Mouse (Mus musculus) frontal cortex, postnatal 10 days (tissue): ENCODE measurements around the gene Cfap20.

Experiments used
- DNase-seq, 2 experiments: peaks; one replicate each; pipeline ENCODE4 v3.0.0; 2022; ENCODE audit warnings: low spot score in 2 of 2, mixed read lengths in 1 of 2

Gene Cfap20

DNA sequence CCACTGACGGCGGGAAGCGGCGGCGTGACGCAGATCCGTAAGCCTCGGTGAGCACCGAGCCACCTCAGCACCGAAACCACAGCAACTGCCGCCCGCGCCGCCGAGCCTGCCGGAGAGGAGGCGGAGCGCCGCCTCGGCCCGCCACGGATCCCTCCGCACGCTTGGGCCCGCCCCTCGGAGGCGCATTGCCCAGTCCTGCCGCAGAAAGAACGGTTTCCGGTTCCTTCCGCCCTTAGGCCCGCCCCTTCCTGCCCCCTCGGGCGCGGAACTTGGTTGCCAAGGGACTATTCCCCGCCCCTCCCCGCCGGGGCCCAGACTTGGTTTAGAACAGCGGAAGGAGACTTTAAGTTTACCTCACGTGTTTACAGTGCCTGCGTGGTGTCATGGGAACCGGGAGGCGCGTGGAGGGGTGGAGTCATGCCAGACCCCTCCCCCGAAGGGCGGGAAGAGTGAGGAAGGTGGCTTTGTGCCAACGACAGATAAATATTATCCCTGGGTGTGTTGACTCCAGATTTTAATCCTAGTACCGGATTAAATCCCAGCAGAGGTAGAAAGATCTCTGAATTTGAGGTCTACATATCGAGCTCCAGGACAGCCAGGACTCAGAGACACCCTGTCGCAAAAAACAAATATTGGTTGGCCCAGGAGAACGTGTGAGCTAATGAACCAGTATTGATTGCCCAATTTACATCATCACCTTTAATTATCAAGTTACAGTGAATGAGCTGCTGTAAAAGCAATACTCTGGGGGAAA lies at the start of gene Cfap20:
Gene Cfap20 (minus strand): TSS at position 184 of the 754 bp plus-strand sequence.
- DNase-seq, result peak; percentile 99

GRCm38 (mm10) chr8:95470008-95470407 lies 35.3 kb upstream of the Cfap20 start:
- DNase-seq, result no peak

DNA sequence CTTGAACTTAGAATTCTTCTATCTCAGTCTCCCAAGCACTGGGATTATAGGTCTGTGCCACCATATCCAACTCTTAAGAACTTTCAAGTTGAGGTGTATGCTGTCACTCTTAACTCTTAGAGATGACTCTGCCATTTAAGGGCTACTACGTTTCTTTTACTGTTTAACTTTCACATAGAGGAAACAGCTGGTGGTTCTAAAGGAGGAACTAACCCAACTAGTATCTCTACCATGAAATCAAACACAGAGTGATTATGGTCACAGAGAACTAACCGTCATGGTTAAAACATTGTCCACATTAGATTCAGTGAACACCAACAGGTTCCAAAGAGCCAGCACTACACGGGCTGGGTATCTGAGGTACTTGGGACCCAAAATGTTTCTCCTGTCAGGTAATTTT lies 34.3 kb upstream of the Cfap20 start:
- no peak for DNase-seq

DNA sequence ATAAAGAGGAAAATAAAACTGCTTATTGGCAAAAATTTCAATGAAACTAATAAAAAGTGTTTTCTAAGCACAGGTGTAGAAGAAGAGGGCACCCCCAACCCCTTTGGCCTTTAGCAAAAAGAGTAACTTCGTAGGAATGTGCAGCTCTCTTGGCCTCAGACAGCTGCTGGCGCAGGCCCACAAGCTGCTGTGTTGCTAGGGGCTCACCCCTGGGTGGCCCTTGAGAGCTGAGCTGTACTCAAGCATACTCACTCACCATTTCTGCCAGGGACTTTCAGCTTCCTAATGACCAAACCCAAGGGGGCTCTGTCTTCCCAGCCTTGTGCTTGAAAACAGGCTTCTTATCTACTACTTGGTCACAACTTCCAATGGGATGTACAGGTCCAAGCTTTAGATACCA lies 31.9 kb upstream of the Cfap20 start:
- DNase-seq, result no peak

GRCm38 (mm10) chr8:95452518-95452917 lies 17.8 kb upstream of the Cfap20 start:
- DNase-seq, result no peak

GRCm38 (mm10) chr8:95450271-95450670 lies 15.6 kb upstream of the Cfap20 start:
- no peak for DNase-seq

DNA sequence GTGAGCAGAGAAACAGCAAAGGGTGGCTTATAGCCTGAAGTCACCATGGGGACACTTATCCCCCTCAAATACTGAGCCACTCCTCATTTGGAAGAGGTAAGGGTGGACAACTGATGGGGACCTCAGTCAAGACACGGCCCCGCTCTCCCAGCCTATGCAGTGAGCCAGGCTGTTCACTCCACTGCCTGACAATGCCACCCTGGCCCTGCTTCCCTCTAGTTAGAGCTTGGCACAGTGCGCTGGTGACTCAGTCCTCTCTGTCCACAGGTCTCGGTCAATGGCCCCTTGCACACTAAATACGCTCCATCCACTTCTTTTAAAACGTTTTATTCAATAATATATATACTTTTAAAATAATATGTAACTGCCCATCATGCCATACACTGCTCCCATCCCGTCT lies 13.0 kb upstream of the Cfap20 start:
- no peak for DNase-seq

GRCm38 (mm10) chr8:95445042-95445441 lies 10.4 kb upstream of the Cfap20 start:
- no peak for DNase-seq

- no peak for DNase-seq
Observed at GRCm38 (mm10) chr8:95441491-95442039, 6.9 kb upstream of the Cfap20 start.

- DNase-seq, result no peak
Observed at GRCm38 (mm10) chr8:95440168-95440709, 5.6 kb upstream of the Cfap20 start.

DNA sequence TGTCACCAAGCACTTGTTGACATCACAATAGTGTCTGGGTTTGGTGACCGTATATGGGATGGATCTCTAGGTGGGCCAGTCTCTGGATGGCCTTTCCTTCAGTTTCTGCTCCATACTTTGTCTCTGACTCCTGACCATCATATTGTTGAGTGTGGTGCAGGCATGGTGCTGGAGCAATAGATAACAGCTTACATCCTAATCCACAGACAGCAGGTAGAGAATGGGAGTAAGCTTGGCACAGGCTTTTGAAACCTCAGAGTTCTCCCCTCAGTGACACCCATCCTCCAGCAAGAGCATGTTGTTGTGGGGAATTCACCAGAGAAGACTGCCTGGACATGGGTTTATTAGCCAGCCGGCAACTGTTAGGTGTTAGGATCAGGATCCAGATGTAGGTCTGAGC lies 4.8 kb upstream of the Cfap20 start:
- no peak for DNase-seq

- no peak for DNase-seq
Observed at GRCm38 (mm10) chr8:95437341-95437992, 2.8 kb upstream of the Cfap20 start.

GRCm38 (mm10) chr8:95435930-95436329 lies 1.3 kb upstream of the Cfap20 start:
- no peak for DNase-seq

DNA sequence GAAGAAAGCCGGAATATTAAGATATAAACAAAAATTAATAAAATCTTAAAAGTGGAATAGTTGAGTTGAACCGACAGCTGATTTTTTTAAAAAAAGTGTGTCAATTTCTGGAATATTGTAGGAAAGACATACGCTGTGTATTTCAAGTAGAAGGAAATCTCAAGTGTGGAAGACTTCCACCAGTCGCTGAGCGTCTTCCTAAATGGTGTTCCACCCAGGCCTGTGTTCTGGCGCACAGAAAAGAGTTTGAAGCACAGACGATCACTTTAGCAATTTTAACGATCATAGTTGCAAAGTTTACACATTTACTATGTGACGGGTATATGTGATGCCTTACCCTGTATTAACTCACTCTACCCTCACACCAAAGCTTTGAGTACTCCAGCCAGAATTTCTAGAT lies 802 bp upstream of the Cfap20 start:
- DNase-seq, result no peak

- no peak for DNase-seq
Observed at GRCm38 (mm10) chr8:95434233-95434632, 436 bp downstream of the Cfap20 start.

GRCm38 (mm10) chr8:95433124-95433523 lies 1.5 kb downstream of the Cfap20 start:
- no peak for DNase-seq

GRCm38 (mm10) chr8:95432471-95432870 lies 2.2 kb downstream of the Cfap20 start:
- no peak for DNase-seq

DNA sequence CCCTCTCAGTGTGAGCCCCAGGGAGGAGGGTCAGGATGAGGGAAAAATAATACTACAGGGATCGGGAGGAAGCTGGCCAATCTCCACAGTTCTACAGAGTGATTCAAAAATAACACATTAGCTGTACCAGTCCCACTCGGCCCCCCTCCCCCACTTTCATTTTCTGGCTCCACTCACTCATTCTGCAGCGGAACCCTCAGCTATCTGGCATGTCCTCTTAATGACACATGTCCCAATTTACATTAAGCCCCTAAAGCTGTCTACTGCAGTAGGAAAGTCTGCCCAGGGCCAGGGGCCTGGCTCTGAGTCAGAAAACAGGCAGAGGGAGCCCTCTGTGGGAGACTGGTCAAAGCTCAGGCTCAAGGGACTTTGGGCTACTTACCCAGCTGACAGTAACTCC lies 4.7 kb downstream of the Cfap20 start:
- DNase-seq, result peak; percentile 35 to 49

DNA sequence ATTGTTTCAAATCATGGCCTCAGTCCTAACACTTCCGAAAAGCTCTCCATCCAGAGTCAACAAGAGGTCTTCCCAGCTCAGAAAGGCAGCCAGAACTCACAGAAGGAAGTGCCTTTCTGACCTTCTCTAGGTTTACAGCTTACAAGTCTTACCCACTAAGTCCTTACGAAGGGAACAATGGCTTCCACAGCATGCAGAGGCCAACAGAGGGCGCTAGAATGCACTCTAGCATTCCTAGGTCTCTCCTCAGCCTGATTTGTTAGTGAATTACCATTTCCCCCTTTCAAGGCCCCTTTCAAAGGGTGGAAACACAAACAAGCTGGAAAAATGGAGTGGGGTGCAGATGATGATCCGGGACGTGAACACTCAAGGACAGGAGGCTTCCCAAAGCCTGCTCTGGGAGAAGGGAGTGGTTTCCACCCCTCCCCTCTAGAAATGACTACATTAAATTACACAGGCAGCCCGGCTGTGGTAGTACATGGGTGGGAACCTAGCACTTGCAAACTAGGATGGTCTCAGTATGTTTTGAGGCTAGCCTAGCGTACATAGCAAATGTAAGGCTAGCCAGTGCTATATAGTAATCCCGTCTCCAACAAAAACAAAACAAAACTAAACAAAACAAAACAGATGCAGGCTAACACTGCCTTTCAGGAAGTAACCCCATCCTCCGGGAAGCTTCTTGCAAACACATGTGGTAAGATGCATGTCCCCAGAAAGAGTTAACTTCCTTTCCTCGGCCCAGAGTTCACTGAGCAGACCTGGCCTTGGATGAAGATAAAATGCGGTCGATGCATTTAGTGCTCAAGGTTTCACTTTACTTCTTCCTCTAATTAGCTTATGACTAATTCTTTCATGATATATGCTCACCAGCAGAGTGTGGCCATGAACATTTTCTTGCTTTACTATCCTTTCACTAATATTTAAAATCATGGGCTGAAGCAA lies 6.8 kb downstream of the Cfap20 start:
- peak; percentile 56 to 69 for DNase-seq

DNA sequence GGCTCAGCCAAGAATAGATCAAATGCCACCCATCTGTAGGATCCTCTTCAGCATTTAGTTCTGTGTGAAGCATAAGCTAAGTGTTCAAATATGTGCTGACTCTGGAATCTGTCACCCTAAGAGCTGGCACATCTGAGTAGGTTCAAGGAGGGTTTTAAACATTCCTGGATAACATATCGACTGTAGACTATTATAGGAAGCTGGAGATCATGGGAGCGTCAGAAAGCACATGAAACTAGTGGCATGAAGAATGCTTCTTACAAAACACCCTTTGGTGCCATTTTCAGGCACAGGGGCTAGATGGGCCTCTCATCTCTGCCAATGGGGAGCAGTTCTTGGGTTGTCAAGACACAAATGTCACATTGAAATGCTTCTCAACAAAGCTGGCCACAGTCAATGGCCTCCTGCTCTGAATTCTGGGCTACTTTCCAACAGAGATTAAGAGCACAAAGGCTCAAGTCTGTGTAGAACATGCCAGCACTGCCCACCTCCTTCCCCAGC lies 7.8 kb downstream of the Cfap20 start:
- DNase-seq, result peak in 1 of 2 experiments; percentile 45

DNA sequence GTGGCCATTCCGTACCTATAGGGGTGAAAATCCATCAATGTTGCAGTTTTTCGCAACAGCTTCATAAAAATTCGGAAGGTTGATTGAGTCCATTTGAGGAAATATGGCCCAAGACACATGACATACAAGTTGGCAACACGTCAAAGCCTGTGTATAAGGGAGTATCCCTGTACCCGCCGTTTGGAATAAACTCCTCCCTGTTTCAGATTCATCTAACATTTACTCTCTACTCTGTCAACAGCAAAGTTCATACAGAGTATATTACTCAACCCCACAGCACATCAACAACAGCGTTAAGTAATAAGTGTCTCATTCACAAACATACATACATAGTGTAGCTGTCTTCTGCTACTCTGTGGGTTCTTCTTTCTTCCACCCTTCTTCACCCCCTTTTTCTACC lies 10.0 kb downstream of the Cfap20 start:
- no peak for DNase-seq
